Mouse (Mus musculus): ENCODE results near the gene Hist1h3i. TPM values are rescaled to one million over a fixed set of nuclear protein-coding genes. Genes with fewer than 3 reads are reported as not detected.
"Not testable (repeated sequence)": the region's sequence is repeated elsewhere in the genome, so short reads cannot be mapped to it uniquely, and the experiment has no call there.

The Hist1h3i gene
- polyA plus RNA-seq, 1 experiment from 2014 or later = 49.1 TPM

DNA sequence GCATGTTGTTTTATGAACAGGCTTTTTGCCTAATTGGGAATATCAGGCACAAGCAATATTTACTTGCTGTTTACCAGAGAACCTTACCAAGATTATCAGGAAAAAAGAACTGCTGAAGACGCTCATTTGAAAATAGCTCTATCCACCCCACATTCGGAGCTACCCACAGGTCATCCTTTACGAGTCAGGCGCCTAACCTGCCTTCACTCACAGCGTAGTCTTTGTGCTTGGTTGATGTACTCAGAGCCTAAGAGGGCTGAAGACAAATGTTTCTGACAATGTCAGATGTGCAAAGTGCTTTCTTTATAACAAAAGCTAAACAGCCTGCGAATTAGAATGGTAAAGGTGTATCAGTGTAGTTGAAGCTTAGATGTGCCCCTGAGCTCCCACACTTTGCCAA is 1.1 kb upstream of the Hist1h3i start:
- Histone ChIP-seq H3K9ac (replicated peaks; ENCODE audit: low read depth, low read length) (no peak overlapping the region), H3K27ac (ENCODE audit: low read length) (peak overlapping the region; percentile 72)

DNA sequence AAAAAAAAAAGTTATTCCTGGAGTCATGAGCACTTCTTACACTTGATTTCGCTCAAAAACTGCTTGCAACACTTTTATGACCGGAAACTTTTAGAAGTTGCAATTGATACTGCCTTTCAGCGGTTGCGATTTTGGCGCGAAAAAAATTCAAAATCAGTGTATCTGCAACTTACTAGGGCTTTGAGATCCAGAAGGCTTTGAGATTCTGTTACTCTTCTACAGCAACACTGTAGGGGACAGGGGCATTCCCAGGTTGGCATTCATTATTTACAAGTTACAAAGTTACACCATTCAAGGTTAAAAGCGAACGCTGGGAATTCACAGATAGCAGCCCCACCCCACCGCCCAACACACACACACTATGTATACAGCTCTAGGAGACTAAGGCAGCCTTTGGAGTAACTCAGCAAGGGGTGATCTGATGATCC is 578 bp upstream of the Hist1h3i start:
- Histone ChIP-seq H3K9ac (replicated peaks; ENCODE audit: low read depth, low read length) (no peak overlapping the region), H3K4me3 (replicated peaks; ENCODE audit: low read length) (peak overlapping the region; percentile 41), H3K36me3 (ENCODE audit: control insufficient read depth, insufficient read depth) (no peaks in the 10 kb centered on the region), H3K4me2 (ENCODE audit: low read length) (peak overlapping the region; percentile 56), H3K27me3 (replicated peaks; ENCODE audit: control insufficient read depth, insufficient read depth, low read length) (no peaks in the 10 kb centered on the region), H3K4me1 (replicated peaks; ENCODE audit: control insufficient read depth, insufficient read depth, low read length) (peaks cover 45% of the 10 kb centered on the region), H3K27ac (ENCODE audit: low read length) (peak overlapping the region; percentile 72), H3K9me3 (ENCODE audit: control insufficient read depth, low read length) (no peaks in the 10 kb centered on the region)
- no peak for ATAC-seq
- under 1% methylated on average over 9 of the region's 9 CpGs for WGBS

More for the DNA sequence above, 1.1 kb upstream of the Hist1h3i start:
- no peak overlapping the region; the same call in 1 of the 2 replicates for H3K4me2 ChIP-seq (ENCODE audit: low read length)
- ATAC-seq = no peak
- H3K27me3 ChIP-seq (replicated peaks; ENCODE audit: control insufficient read depth, insufficient read depth, low read length) = no peaks in the 10 kb centered on the region
- no peaks in the 10 kb centered on the region for H3K36me3 ChIP-seq (ENCODE audit: control insufficient read depth, insufficient read depth)
- no peaks in the 10 kb centered on the region for H3K9me3 ChIP-seq (ENCODE audit: control insufficient read depth, low read length)
- 25% methylated on average over 6 of the region's 6 CpGs for WGBS
- peaks cover 42% of the 10 kb centered on the region for H3K4me1 ChIP-seq (replicated peaks; ENCODE audit: control insufficient read depth, insufficient read depth, low read length)
- H3K4me3 ChIP-seq (replicated peaks; ENCODE audit: low read length) = no peak overlapping the region

DNA sequence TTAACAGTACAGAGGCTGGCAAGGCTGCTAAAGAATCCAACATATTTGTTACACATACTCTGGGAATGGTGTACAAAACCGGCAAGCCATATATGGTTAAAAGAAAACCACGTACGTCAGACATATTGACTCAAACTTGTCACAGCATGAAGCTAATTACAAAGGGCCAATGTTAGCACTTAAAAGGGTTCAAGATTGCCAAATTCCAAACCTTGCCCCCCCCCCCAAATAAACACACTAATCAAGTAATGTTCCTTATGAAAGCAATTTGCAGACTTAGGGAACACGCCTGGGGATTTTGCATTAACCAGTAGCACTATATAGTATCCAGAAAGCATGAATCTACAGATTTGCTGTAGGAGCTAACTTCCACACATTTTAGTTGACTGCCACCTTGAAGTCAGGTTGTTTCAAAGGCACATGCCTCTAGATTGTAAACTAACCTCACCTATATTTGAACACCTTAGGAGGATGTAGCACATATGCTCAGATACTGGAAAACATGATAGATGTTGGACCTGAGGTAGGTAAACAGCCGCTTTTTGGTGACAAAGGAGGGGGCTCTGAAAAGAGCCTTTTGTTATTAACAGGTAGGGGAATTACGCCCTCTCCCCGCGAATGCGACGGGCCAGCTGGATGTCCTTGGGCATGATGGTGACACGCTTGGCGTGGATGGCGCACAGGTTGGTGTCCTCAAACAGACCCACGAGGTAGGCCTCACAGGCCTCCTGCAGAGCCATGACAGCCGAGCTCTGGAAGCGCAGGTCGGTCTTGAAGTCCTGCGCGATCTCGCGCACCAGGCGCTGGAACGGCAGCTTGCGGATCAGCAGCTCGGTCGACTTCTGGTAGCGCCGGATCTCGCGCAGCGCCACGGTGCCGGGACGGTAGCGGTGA is 562 bp downstream of the Hist1h3i start:
- peak overlapping the region; percentile 49 for H3K4me3 ChIP-seq (replicated peaks; ENCODE audit: low read length)
- 0% methylated on average over 16 of the region's 35 CpGs for WGBS
- H3K4me2 ChIP-seq (ENCODE audit: low read length) = peak overlapping the region; percentile 76
- H3K27me3 ChIP-seq (replicated peaks; ENCODE audit: control insufficient read depth, insufficient read depth, low read length); H3K36me3 ChIP-seq (ENCODE audit: control insufficient read depth, insufficient read depth); H3K9me3 ChIP-seq (ENCODE audit: control insufficient read depth, low read length); ATAC-seq: not testable (repeated sequence)
- peak overlapping the region; percentile 59 for H3K9ac ChIP-seq (replicated peaks; ENCODE audit: low read depth, low read length)
- peak overlapping the region; percentile 79 for H3K27ac ChIP-seq (ENCODE audit: low read length)
- H3K4me1 ChIP-seq (replicated peaks; ENCODE audit: control insufficient read depth, insufficient read depth, low read length) = peaks cover 38% of the 10 kb centered on the region

DNA sequence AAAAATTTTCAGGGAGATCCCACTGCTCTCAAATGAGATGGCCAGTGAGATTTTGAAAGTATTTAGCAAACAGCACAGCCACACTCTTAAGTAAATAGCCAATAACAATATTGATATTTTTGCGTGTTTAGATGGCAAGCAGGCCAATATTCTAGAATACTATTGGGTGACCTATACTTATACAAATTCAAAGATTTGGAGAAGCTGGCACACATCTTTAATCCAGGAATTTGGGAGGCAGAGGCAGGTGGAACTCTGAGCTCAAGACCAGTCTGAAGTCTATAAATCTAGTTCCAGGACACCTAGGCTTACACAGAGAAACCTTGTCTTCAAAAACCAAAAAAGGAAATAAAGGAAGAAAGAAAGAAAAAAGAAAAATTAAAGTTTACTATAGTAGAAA is 1.5 kb downstream of the Hist1h3i start:
- no peak for ATAC-seq
- H3K27me3 ChIP-seq (replicated peaks; ENCODE audit: control insufficient read depth, insufficient read depth, low read length) = no peaks in the 10 kb centered on the region
- H3K9ac ChIP-seq (replicated peaks; ENCODE audit: low read depth, low read length) = no peak overlapping the region
- 97% methylated on average over 1 of the region's 1 CpGs for WGBS
- H3K4me2 ChIP-seq (ENCODE audit: low read length) = no peak overlapping the region
- H3K4me3 ChIP-seq (replicated peaks; ENCODE audit: low read length) = no peak overlapping the region
- no peaks in the 10 kb centered on the region for H3K36me3 ChIP-seq (ENCODE audit: control insufficient read depth, insufficient read depth)
- H3K4me1 ChIP-seq (replicated peaks; ENCODE audit: control insufficient read depth, insufficient read depth, low read length) = peaks cover 38% of the 10 kb centered on the region
- no peak overlapping the region for H3K27ac ChIP-seq (ENCODE audit: low read length)
- no peaks in the 10 kb centered on the region for H3K9me3 ChIP-seq (ENCODE audit: control insufficient read depth, low read length)

DNA sequence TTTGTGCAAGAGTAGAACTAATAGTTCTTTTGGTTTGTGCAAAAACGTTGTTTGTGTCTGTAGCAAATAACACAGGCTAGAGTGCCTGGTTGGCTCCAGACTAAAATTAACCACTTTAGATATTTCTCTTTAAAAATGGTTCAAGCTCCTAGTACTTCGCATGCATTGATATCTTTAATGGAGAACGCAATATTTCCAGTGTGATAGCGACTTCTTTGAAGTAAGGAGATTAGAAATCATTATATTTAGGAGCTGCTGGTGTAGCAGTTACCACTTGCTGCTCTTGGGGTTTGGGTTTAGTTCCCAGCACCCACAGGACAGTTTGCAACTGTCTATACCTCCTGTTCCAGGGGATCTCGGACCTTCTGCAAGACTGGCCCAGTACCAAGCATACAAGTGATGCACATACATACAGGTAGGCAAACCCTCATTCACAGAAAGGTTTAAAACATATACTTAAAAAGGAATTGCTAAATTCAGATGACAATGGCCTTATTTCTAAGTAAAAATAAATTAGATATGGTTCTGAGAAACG is 2.1 kb downstream of the Hist1h3i start:
- H3K9me3 ChIP-seq (ENCODE audit: control insufficient read depth, low read length) = no peaks in the 10 kb centered on the region
- 47% methylated on average over 6 of the region's 6 CpGs for WGBS
- ATAC-seq = no peak
- peaks cover 37% of the 10 kb centered on the region for H3K4me1 ChIP-seq (replicated peaks; ENCODE audit: control insufficient read depth, insufficient read depth, low read length)
- peak overlapping the region; percentile 44; the same call in 1 of the 2 replicates for H3K27ac ChIP-seq (ENCODE audit: low read length)
- no peaks in the 10 kb centered on the region for H3K27me3 ChIP-seq (replicated peaks; ENCODE audit: control insufficient read depth, insufficient read depth, low read length)
- no peak overlapping the region for H3K9ac ChIP-seq (replicated peaks; ENCODE audit: low read depth, low read length)
- H3K36me3 ChIP-seq (ENCODE audit: control insufficient read depth, insufficient read depth) = no peaks in the 10 kb centered on the region
- H3K4me2 ChIP-seq (ENCODE audit: low read length) = no peak overlapping the region
- no peak overlapping the region for H3K4me3 ChIP-seq (replicated peaks; ENCODE audit: low read length)

DNA sequence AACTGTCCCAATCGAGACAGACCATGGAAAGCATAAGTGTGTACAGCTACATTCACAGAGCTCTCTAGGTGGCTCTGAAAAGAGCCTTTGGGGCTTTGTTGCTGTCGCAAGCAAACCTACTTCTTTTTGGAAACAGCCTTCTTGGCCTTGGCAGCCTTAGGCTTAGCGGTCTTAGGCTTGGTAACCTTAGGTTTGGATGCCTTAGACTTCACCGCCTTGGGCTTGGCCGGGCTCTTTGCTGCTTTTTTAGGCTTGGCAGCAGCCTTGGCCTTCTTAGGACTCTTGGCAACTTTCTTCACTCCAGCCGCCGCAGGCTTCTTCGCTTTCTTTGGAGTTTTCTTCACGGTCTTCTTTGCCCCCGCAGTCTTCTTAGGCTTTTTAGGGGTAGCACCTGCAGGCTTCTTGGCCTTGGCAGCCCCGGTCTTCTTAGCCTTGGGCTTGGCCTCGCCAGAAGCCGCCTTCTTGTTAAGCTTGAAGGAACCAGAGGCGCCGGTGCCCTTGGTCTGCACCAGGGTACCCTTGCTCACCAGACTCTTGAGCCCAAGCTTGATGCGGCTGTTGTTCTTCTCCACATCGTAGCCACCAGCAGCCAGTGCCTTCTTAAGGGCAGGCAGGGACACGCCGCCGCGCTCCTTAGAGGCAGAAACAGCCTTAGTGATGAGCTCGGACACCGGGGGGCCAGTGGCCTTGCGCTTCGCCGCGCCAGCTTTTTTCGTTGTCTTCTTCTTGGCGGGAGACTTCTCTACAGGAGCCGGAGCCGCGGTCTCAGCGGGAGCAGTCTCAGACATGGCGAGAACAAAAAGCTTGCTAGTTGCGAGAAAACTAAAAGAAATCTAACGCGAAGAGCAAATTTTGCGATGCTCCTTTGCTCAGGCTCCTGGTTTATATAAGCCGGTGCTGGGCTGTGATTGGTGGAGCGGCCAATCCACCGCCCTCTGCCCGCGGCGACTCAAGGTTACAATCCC is 3.1 kb downstream of the Hist1h3i start, which contains the start of gene Hist1h1b:
TSS of gene Hist1h1b (minus strand) at position 859 of the 965 bp plus-strand sequence.
- under 1% methylated on average over 44 of the region's 44 CpGs for WGBS
- 0 out of 2 replicates have a peak, but pooled peaks have one; percentile 6 for ATAC-seq

DNA sequence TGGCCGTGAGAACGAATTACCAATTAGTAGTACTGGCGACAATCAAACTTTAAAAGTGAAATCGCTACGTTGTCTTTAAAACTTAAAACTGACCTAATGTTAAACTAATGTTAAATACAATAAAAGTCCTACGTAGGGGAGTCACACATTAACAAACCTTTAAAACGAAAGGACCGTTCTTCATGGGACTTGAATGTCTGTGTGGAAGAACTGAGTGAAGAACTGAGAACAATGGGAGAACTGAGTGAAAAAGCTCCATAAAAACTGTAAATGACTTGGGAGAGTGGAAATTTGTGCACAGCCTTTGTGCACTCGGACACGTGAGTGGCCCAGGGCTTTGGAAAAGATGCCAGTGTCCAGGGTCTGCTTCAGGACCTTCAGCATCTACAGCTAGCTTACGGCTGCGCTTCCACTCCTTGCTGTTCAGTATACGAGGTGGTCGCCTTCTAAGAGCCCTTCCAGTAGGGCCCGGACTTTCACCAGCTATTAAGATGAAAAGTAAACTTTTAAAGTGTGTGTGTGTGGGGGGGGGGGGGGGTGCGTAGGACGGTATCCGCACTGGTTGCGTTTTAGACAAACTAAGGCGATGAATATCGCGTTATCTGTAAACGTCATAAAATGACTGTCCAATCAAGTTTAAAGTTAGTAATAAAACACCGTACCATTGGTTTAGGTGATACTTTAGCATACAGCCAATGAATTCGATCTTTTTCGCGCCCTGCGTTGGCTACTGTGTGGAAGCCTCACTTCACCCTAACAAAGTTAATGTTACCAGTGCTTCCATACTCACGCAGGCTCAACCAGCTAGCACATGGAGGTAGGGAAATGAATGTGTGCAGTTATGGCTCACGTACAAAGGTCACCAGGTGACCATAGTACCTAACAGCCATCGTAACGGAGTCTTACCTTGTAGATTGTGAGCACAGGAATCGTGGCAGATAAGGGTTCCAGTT is 4.1 kb downstream of the Hist1h3i start:
- peak overlapping the region; percentile 71 for H3K4me3 ChIP-seq (replicated peaks; ENCODE audit: low read length)
- no peaks in the 10 kb centered on the region for H3K36me3 ChIP-seq (ENCODE audit: control insufficient read depth, insufficient read depth)
- WGBS = 3% methylated on average over 33 of the region's 33 CpGs
- peak; percentile 93 for ATAC-seq
- peak overlapping the region; percentile 87 for H3K27ac ChIP-seq (ENCODE audit: low read length)
- no peaks in the 10 kb centered on the region for H3K9me3 ChIP-seq (ENCODE audit: control insufficient read depth, low read length)
- peaks cover 28% of the 10 kb centered on the region for H3K4me1 ChIP-seq (replicated peaks; ENCODE audit: control insufficient read depth, insufficient read depth, low read length)
- H3K4me2 ChIP-seq (ENCODE audit: low read length) = peak overlapping the region; percentile 95
- no peaks in the 10 kb centered on the region for H3K27me3 ChIP-seq (replicated peaks; ENCODE audit: control insufficient read depth, insufficient read depth, low read length)
- peak overlapping the region; percentile 71 for H3K9ac ChIP-seq (replicated peaks; ENCODE audit: low read depth, low read length)

More for the DNA sequence above, 3.1 kb downstream of the Hist1h3i start, which contains the start of gene Hist1h1b:
- Histone ChIP-seq H3K9me3 (ENCODE audit: control insufficient read depth, low read length) (no peaks in the 10 kb centered on the region), H3K4me3 (replicated peaks; ENCODE audit: low read length) (peak within 1 kb of the TSS; percentile 71), H3K4me2 (ENCODE audit: low read length) (peak within 1 kb of the TSS; percentile 95), H3K4me1 (replicated peaks; ENCODE audit: control insufficient read depth, insufficient read depth, low read length) (peaks cover 33% of the 10 kb centered on the region), H3K36me3 (ENCODE audit: control insufficient read depth, insufficient read depth) (no peaks in the 10 kb centered on the region), H3K27me3 (replicated peaks; ENCODE audit: control insufficient read depth, insufficient read depth, low read length) (no peaks in the 10 kb centered on the region), H3K27ac (ENCODE audit: low read length) (peak within 1 kb of the TSS; percentile 87), H3K9ac (replicated peaks; ENCODE audit: low read depth, low read length) (peak within 1 kb of the TSS; percentile 71)

DNA sequence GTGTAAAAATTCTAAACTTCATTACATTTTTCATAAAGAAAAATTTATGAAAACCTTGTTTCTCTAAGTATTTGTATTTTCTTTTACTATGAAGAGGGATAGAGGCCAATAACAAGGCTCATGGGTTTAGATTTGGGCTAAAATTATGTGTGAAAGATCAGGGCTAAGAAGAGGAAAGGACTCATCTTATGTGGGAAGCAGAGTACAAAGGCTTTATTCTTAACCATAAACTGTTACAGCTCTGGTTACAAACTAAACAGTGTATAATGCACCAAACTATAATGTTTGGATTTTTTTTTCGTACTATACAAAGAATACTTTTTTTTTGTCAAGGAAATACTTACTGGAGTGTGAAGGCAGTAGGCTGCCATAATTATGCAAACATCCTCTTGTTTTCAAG is 27.5 kb downstream of the Hist1h3i start:
- WGBS = 61% methylated on average over 1 of the region's 1 CpGs
- Histone ChIP-seq H3K27ac (ENCODE audit: low read length) (no peak overlapping the region), H3K9me3 (ENCODE audit: control insufficient read depth, low read length) (no peaks in the 10 kb centered on the region), H3K9ac (replicated peaks; ENCODE audit: low read depth, low read length) (no peak overlapping the region), H3K4me1 (replicated peaks; ENCODE audit: control insufficient read depth, insufficient read depth, low read length) (peaks cover 11% of the 10 kb centered on the region), H3K4me3 (replicated peaks; ENCODE audit: low read length) (no peak overlapping the region), H3K36me3 (ENCODE audit: control insufficient read depth, insufficient read depth) (no peaks in the 10 kb centered on the region), H3K27me3 (replicated peaks; ENCODE audit: control insufficient read depth, insufficient read depth, low read length) (no peaks in the 10 kb centered on the region), H3K4me2 (ENCODE audit: low read length) (no peak overlapping the region)
- no peak for ATAC-seq
